Mouse (Mus musculus) hindbrain, embryonic 16.5 days (tissue): ENCODE results near the gene Zfp428. TPM values are rescaled to one million over a fixed set of nuclear protein-coding genes. Genes with fewer than 3 reads are reported as not detected.

Experiments
- ATAC-seq: fragments of 200-750 bp; cut with Nextera tagmentation; 2 replicates; pipeline ENCODE4 v1.8.0; 2017; ENCODE audit warnings: moderate TSS enrichment, moderate library complexity
- H3K27ac ChIP-seq: fragments of 300-500 bp; sonication (generic); 2 replicates; pipeline ENCODE4 v1.5.1; 2014; ENCODE audit warnings: low read depth, mild to moderate bottlenecking, control low read depth, low read length, moderate library complexity
- H3K27me3 ChIP-seq: fragments of 300-500 bp; sonication (generic); replicated peaks from 2 replicates; pipeline ENCODE4 v1.6.1; 2014; ENCODE audit warnings: low read length; ENCODE audit not compliant: control insufficient read depth, insufficient read depth
- H3K36me3 ChIP-seq: fragments of 300-500 bp; sonication (generic); 2 replicates; pipeline ENCODE4 v1.6.1; 2014; ENCODE audit warnings: mild to moderate bottlenecking, low read length, moderate library complexity, mixed read lengths; ENCODE audit not compliant: control insufficient read depth, insufficient read depth
- H3K4me1 ChIP-seq: fragments of 300-500 bp; sonication (generic); 2 replicates; pipeline ENCODE4 v1.6.1; 2014; ENCODE audit warnings: low read depth, low read length; ENCODE audit not compliant: control insufficient read depth, insufficient read depth
- H3K4me2 ChIP-seq: fragments of 300-500 bp; sonication (generic); 2 replicates; pipeline ENCODE4 v1.6.1; 2014; ENCODE audit warnings: mild to moderate bottlenecking, low read length, control low read depth, moderate library complexity
- H3K4me3 ChIP-seq: fragments of 300-500 bp; sonication (generic); 2 replicates; pipeline ENCODE4 v1.5.1; 2014; ENCODE audit warnings: mild to moderate bottlenecking, low read length, control low read depth, moderate library complexity
- H3K9ac ChIP-seq: fragments of 300-500 bp; sonication (generic); 2 replicates; pipeline ENCODE4 v1.6.1; 2014; ENCODE audit warnings: low read depth, mild to moderate bottlenecking, control low read depth, low read length, moderate library complexity
- H3K9me3 ChIP-seq: fragments of 300-500 bp; sonication (generic); 2 replicates; pipeline ENCODE4 v1.6.1; 2014; ENCODE audit warnings: mild to moderate bottlenecking, low read length, moderate library complexity; ENCODE audit not compliant: control insufficient read depth
- WGBS: fragments of 180-500 bp; shearing (Covaris S2); extraction: QIAGEN DNeasy Blood & Tissue Kit; methylation state at CpG from one replicate; pipeline ENCODE4 v1.1.7; 2014; 5-methylcytosine and 5-hydroxymethylcytosine counted together
- polyA plus RNA-seq: library from polyadenylated mRNA; unstranded; fragments of >200 nt; fragmentation: Nextera tagmentation; extraction: Ambion mirVana; gene quantifications from 2 replicates; pipeline ENCODE4 v1.2.1, GENCODE M21; 2015

Gene Zfp428
- polyA plus RNA-seq, 1 experiment from 2014 or later: 272 TPM

DNA sequence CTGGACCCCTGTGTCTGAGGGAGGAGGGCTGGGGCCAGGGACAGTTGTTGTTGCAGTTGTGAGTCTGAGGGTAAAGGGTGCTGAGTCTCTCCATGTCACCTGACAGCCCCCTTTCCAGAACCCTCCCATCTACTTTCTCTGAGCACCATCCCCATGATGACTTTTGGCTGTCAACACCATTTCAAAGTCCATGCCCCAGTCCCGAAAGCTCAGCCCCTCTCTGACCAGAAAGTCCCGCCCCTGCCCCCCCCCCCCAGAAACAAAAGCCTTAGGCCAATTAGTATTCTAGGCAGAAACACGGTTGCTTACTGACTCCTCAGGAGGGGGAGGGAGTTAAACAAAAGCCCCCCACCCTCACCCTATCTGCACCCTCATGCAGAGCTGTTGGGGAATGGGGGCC, 19.4 kb upstream of the Zfp428 start:
- WGBS: 11% methylated on average over 3 of the region's 3 CpGs
- peak; percentile 27; the same call in 1 of the 2 replicates for ATAC-seq
- Histone ChIP-seq H3K4me1 (peaks cover 45% of the 10 kb centered on the region), H3K4me2 (peak overlapping the region; percentile 63), H3K27me3 (no peaks in the 10 kb centered on the region), H3K27ac (peak overlapping the region; percentile 85), H3K36me3 (peaks cover 3% of the 10 kb centered on the region; the same call in 1 of the 2 replicates), H3K4me3 (no peak overlapping the region), H3K9ac (no peak overlapping the region; the same call in 1 of the 2 replicates), H3K9me3 (no peaks in the 10 kb centered on the region)

GRCm38 (mm10) chr7:24488303-24488702, 18.5 kb upstream of the Zfp428 start:
- no peak overlapping the region; the same call in 1 of the 2 replicates for H3K9ac ChIP-seq
- no peak overlapping the region for H3K4me2 ChIP-seq
- H3K4me1 ChIP-seq: peaks cover 41% of the 10 kb centered on the region
- 80% methylated on average over 8 of the region's 8 CpGs for WGBS
- H3K9me3 ChIP-seq: no peaks in the 10 kb centered on the region
- ATAC-seq: no peak
- H3K27me3 ChIP-seq: no peaks in the 10 kb centered on the region
- H3K36me3 ChIP-seq: peaks cover 3% of the 10 kb centered on the region; the same call in 1 of the 2 replicates
- no peak overlapping the region for H3K4me3 ChIP-seq
- peak overlapping the region; percentile 16; the same call in 1 of the 2 replicates for H3K27ac ChIP-seq

- no peak overlapping the region for H3K9ac ChIP-seq
- WGBS: 21% methylated on average over 43 of the region's 43 CpGs
- H3K27ac ChIP-seq: no peak overlapping the region
- no peaks in the 10 kb centered on the region for H3K27me3 ChIP-seq
- no peak overlapping the region for H3K4me3 ChIP-seq
- peaks cover 24% of the 10 kb centered on the region for H3K36me3 ChIP-seq
- H3K4me1 ChIP-seq: peaks cover 11% of the 10 kb centered on the region; the same call in 1 of the 2 replicates
- ATAC-seq: peak; percentile 25; the same call in 1 of the 2 replicates
- peak overlapping the region; percentile 29; the same call in 1 of the 2 replicates for H3K4me2 ChIP-seq
- 0 out of 2 replicates have a peak, but pooled peaks cover 4% of the 10 kb centered on the region for H3K9me3 ChIP-seq
Observed at GRCm38 (mm10) chr7:24499856-24500577, 6.8 kb upstream of the Zfp428 start.

GRCm38 (mm10) chr7:24500929-24501328, 5.9 kb upstream of the Zfp428 start:
- WGBS: 42% methylated on average over 7 of the region's 7 CpGs
- H3K36me3 ChIP-seq: peaks cover 24% of the 10 kb centered on the region
- no peak overlapping the region for H3K9ac ChIP-seq
- no peaks in the 10 kb centered on the region for H3K27me3 ChIP-seq
- H3K4me2 ChIP-seq: no peak overlapping the region
- no peak overlapping the region for H3K27ac ChIP-seq
- peaks cover 17% of the 10 kb centered on the region for H3K4me1 ChIP-seq
- ATAC-seq: no peak
- 0 out of 2 replicates have a peak, but pooled peaks cover 4% of the 10 kb centered on the region for H3K9me3 ChIP-seq
- no peak overlapping the region for H3K4me3 ChIP-seq

DNA sequence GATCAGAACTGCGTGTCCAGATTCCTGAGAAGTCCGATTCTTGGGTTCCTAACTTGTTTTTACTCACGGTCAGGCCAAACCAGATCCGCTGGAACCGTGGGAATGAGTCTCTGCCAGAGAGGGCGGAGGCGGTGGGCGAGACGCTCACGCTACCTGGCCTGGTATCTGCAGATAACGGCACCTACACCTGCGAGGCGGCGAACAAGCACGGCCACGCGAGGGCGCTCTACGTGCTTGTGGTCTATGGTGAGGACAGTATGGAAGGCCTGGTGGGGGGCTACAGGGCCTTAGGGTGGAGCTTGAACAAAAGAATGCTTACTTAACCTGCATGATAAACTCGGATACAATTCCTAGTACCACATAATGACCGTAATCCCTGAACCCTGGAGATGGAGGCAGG, 5.3 kb upstream of the Zfp428 start:
- WGBS: 60% methylated on average over 21 of the region's 21 CpGs
- H3K9ac ChIP-seq: no peak overlapping the region
- H3K4me3 ChIP-seq: no peak overlapping the region
- H3K27ac ChIP-seq: no peak overlapping the region
- no peaks in the 10 kb centered on the region for H3K27me3 ChIP-seq
- peaks cover 20% of the 10 kb centered on the region for H3K4me1 ChIP-seq
- ATAC-seq: no peak
- H3K9me3 ChIP-seq: 0 out of 2 replicates have a peak, but pooled peaks cover 4% of the 10 kb centered on the region
- no peak overlapping the region for H3K4me2 ChIP-seq
- H3K36me3 ChIP-seq: peaks cover 24% of the 10 kb centered on the region

DNA sequence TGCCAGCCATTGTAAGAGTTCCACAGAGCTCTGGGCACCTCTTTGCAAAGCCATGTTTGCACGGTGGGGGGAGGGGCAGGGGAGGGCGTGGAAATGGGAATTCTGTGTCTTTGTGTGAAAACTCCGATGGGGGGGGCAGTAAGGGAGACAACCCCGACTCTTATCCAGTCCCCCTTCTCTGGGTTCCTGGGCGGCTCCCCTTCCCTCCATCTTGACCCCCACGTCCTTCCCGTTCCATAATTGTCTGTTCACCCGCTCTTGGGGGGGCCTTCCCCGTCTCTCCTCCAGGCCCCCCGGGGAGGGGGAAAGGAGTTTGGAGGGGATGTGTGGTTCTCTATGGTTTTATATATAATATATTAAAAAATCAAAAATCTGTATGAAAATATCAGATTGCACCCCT, 2.8 kb upstream of the Zfp428 start:
- H3K9me3 ChIP-seq: 0 out of 2 replicates have a peak, but pooled peaks cover 4% of the 10 kb centered on the region
- no peak overlapping the region; the same call in 1 of the 2 replicates for H3K4me2 ChIP-seq
- H3K4me1 ChIP-seq: peaks cover 25% of the 10 kb centered on the region
- peaks cover 24% of the 10 kb centered on the region for H3K36me3 ChIP-seq
- H3K9ac ChIP-seq: 0 out of 2 replicates have a peak overlapping the region, but pooled peaks have one; percentile 3
- no peak overlapping the region for H3K27ac ChIP-seq
- no peak overlapping the region for H3K4me3 ChIP-seq
- WGBS: 23% methylated on average over 10 of the region's 10 CpGs
- H3K27me3 ChIP-seq: no peaks in the 10 kb centered on the region
- ATAC-seq: no peak

- peak overlapping the region; percentile 100 for H3K27ac ChIP-seq
- H3K4me3 ChIP-seq: no peak overlapping the region
- no peak overlapping the region; the same call in 1 of the 2 replicates for H3K4me2 ChIP-seq
- H3K36me3 ChIP-seq: peaks cover 23% of the 10 kb centered on the region
- H3K9ac ChIP-seq: no peak overlapping the region
- WGBS: 25% methylated on average over 4 of the region's 4 CpGs
- no peaks in the 10 kb centered on the region for H3K27me3 ChIP-seq
- no peak for ATAC-seq
- peaks cover 27% of the 10 kb centered on the region for H3K4me1 ChIP-seq
- 0 out of 2 replicates have a peak, but pooled peaks cover 4% of the 10 kb centered on the region for H3K9me3 ChIP-seq
Observed at GRCm38 (mm10) chr7:24504868-24505267, 1.9 kb upstream of the Zfp428 start.

- no peak for ATAC-seq
- H3K4me1 ChIP-seq: peaks cover 28% of the 10 kb centered on the region
- H3K36me3 ChIP-seq: peaks cover 17% of the 10 kb centered on the region
- H3K27ac ChIP-seq: peak overlapping the region; percentile 100
- 10% methylated on average over 15 of the region's 15 CpGs for WGBS
- H3K4me3 ChIP-seq: peak overlapping the region; percentile 1; the same call in 1 of the 2 replicates
- H3K27me3 ChIP-seq: no peaks in the 10 kb centered on the region
- peak overlapping the region; percentile 76 for H3K4me2 ChIP-seq
- 0 out of 2 replicates have a peak, but pooled peaks cover 4% of the 10 kb centered on the region for H3K9me3 ChIP-seq
- H3K9ac ChIP-seq: peak overlapping the region; percentile 96; the same call in 1 of the 2 replicates
Observed at GRCm38 (mm10) chr7:24505447-24506064, 1.2 kb upstream of the Zfp428 start.

- WGBS: 6% methylated on average over 3 of the region's 3 CpGs
Observed at GRCm38 (mm10) chr7:24506065-24506459, 744 bp upstream of the Zfp428 start.

More at GRCm38 (mm10) chr7:24506065-24506459, 744 bp upstream of the Zfp428 start:
- no peak for ATAC-seq
- Histone ChIP-seq H3K27ac (peak overlapping the region; percentile 100), H3K4me3 (peak overlapping the region; percentile 65), H3K27me3 (no peaks in the 10 kb centered on the region), H3K4me1 (peaks cover 30% of the 10 kb centered on the region), H3K9ac (peak overlapping the region; percentile 96; the same call in 1 of the 2 replicates), H3K36me3 (peaks cover 16% of the 10 kb centered on the region), H3K9me3 (no peaks in the 10 kb centered on the region), H3K4me2 (peak overlapping the region; percentile 76)
